Mouse (Mus musculus): ENCODE results near the gene Lrriq1. TPM values are rescaled to one million over a fixed set of nuclear protein-coding genes. Genes with fewer than 3 reads are reported as not detected.

Gene Lrriq1
- polyA plus RNA-seq, 1 experiment from 2014 or later: 0.14 TPM

GRCm38 (mm10) chr10:103145769-103146379 lies 90.2 kb downstream of the Lrriq1 start:
- Histone ChIP-seq H3K36me3 (ENCODE audit: control insufficient read depth, insufficient read depth) (no peaks in the 10 kb centered on the region), H3K27ac (ENCODE audit: low read depth, low read length) (no peak overlapping the region), H3K4me3 (ENCODE audit: low read depth, low read length) (no peak overlapping the region), H3K4me2 (replicated peaks; ENCODE audit: low read depth) (peak overlapping the region; percentile 35; the same call in 1 of the 2 replicates), H3K27me3 (replicated peaks; ENCODE audit: control insufficient read depth, insufficient read depth, low read length) (no peaks in the 10 kb centered on the region), H3K4me1 (replicated peaks; ENCODE audit: control insufficient read depth, insufficient read depth, low read length) (0 out of 2 replicates have a peak, but pooled peaks cover 5% of the 10 kb centered on the region), H3K9ac (ENCODE audit: low read depth, low read length) (no peak overlapping the region), H3K9me3 (ENCODE audit: control insufficient read depth) (no peaks in the 10 kb centered on the region)
- TF ChIP-seq CTCF (IDR thresholded peaks at IDR 0.05; ENCODE audit: low read depth): no peak
- ATAC-seq: no peak
- WGBS: 33% methylated on average over 8 of the region's 8 CpGs

- Histone ChIP-seq H3K9ac (ENCODE audit: low read depth, low read length) (no peak overlapping the region), H3K36me3 (ENCODE audit: control insufficient read depth, insufficient read depth) (no peaks in the 10 kb centered on the region), H3K27me3 (replicated peaks; ENCODE audit: control insufficient read depth, insufficient read depth, low read length) (no peaks in the 10 kb centered on the region), H3K4me2 (replicated peaks; ENCODE audit: low read depth) (peak overlapping the region; percentile 35), H3K4me3 (ENCODE audit: low read depth, low read length) (no peak overlapping the region), H3K27ac (ENCODE audit: low read depth, low read length) (no peak overlapping the region), H3K4me1 (replicated peaks; ENCODE audit: control insufficient read depth, insufficient read depth, low read length) (0 out of 2 replicates have a peak, but pooled peaks cover 5% of the 10 kb centered on the region), H3K9me3 (ENCODE audit: control insufficient read depth) (no peaks in the 10 kb centered on the region)
- peak; percentile 87 for ATAC-seq
- TF ChIP-seq CTCF (IDR thresholded peaks at IDR 0.05; ENCODE audit: low read depth): no peak
- WGBS: 36% methylated on average over 11 of the region's 11 CpGs
Observed at GRCm38 (mm10) chr10:103144927-103145768, 91.0 kb downstream of the Lrriq1 start.

- 0 out of 2 replicates have a peak, but pooled peaks cover 5% of the 10 kb centered on the region for H3K4me1 ChIP-seq (replicated peaks; ENCODE audit: control insufficient read depth, insufficient read depth, low read length)
- 62% methylated on average over 4 of the region's 4 CpGs for WGBS
- no peaks in the 10 kb centered on the region for H3K27me3 ChIP-seq (replicated peaks; ENCODE audit: control insufficient read depth, insufficient read depth, low read length)
- no peak overlapping the region for H3K4me2 ChIP-seq (replicated peaks; ENCODE audit: low read depth)
- no peak overlapping the region for H3K4me3 ChIP-seq (ENCODE audit: low read depth, low read length)
- no peaks in the 10 kb centered on the region for H3K36me3 ChIP-seq (ENCODE audit: control insufficient read depth, insufficient read depth)
- no peak overlapping the region for H3K27ac ChIP-seq (ENCODE audit: low read depth, low read length)
- ATAC-seq: no peak
- H3K9ac ChIP-seq (ENCODE audit: low read depth, low read length): no peak overlapping the region
- H3K9me3 ChIP-seq (ENCODE audit: control insufficient read depth): no peaks in the 10 kb centered on the region
- no peak; the same call in 1 of the 2 replicates for TF ChIP-seq CTCF (IDR thresholded peaks at IDR 0.05; ENCODE audit: low read depth)
Observed at GRCm38 (mm10) chr10:103142526-103142925, 93.6 kb downstream of the Lrriq1 start.

GRCm38 (mm10) chr10:103141532-103141931 lies 94.6 kb downstream of the Lrriq1 start:
- Histone ChIP-seq H3K27ac (ENCODE audit: low read depth, low read length) (no peak overlapping the region), H3K4me1 (replicated peaks; ENCODE audit: control insufficient read depth, insufficient read depth, low read length) (0 out of 2 replicates have a peak, but pooled peaks cover 5% of the 10 kb centered on the region), H3K27me3 (replicated peaks; ENCODE audit: control insufficient read depth, insufficient read depth, low read length) (no peaks in the 10 kb centered on the region), H3K9ac (ENCODE audit: low read depth, low read length) (no peak overlapping the region), H3K4me3 (ENCODE audit: low read depth, low read length) (no peak overlapping the region), H3K4me2 (replicated peaks; ENCODE audit: low read depth) (no peak overlapping the region), H3K9me3 (ENCODE audit: control insufficient read depth) (no peaks in the 10 kb centered on the region), H3K36me3 (ENCODE audit: control insufficient read depth, insufficient read depth) (no peaks in the 10 kb centered on the region)
- peak; percentile 46; the same call in 1 of the 2 replicates for TF ChIP-seq CTCF (IDR thresholded peaks at IDR 0.05; ENCODE audit: low read depth)
- ATAC-seq: no peak
- WGBS: 38% methylated on average over 6 of the region's 6 CpGs

GRCm38 (mm10) chr10:103140609-103141008 lies 95.5 kb downstream of the Lrriq1 start:
- no peak for TF ChIP-seq CTCF (IDR thresholded peaks at IDR 0.05; ENCODE audit: low read depth)

GRCm38 (mm10) chr10:103114629-103115028 lies 121.5 kb downstream of the Lrriq1 start:
- Histone ChIP-seq H3K27me3 (replicated peaks; ENCODE audit: control insufficient read depth, insufficient read depth, low read length) (no peaks in the 10 kb centered on the region), H3K4me1 (replicated peaks; ENCODE audit: control insufficient read depth, insufficient read depth, low read length) (no peaks in the 10 kb centered on the region), H3K9me3 (ENCODE audit: control insufficient read depth) (no peaks in the 10 kb centered on the region), H3K27ac (ENCODE audit: low read depth, low read length) (no peak overlapping the region), H3K4me3 (ENCODE audit: low read depth, low read length) (no peak overlapping the region), H3K9ac (ENCODE audit: low read depth, low read length) (no peak overlapping the region), H3K36me3 (ENCODE audit: control insufficient read depth, insufficient read depth) (no peaks in the 10 kb centered on the region), H3K4me2 (replicated peaks; ENCODE audit: low read depth) (no peak overlapping the region)
- no peak for ATAC-seq
- WGBS: 57% methylated on average over 6 of the region's 6 CpGs
- no peak for TF ChIP-seq CTCF (IDR thresholded peaks at IDR 0.05; ENCODE audit: low read depth)

More at GRCm38 (mm10) chr10:103140609-103141008, 95.5 kb downstream of the Lrriq1 start:
- H3K4me3 ChIP-seq (ENCODE audit: low read depth, low read length): no peak overlapping the region
- no peaks in the 10 kb centered on the region for H3K36me3 ChIP-seq (ENCODE audit: control insufficient read depth, insufficient read depth)
- no peak overlapping the region for H3K4me2 ChIP-seq (replicated peaks; ENCODE audit: low read depth)
- 71% methylated on average over 8 of the region's 8 CpGs for WGBS
- H3K27me3 ChIP-seq (replicated peaks; ENCODE audit: control insufficient read depth, insufficient read depth, low read length): no peaks in the 10 kb centered on the region
- H3K9ac ChIP-seq (ENCODE audit: low read depth, low read length): no peak overlapping the region
- no peak for ATAC-seq
- 0 out of 2 replicates have a peak, but pooled peaks cover 3% of the 10 kb centered on the region for H3K4me1 ChIP-seq (replicated peaks; ENCODE audit: control insufficient read depth, insufficient read depth, low read length)
- no peaks in the 10 kb centered on the region for H3K9me3 ChIP-seq (ENCODE audit: control insufficient read depth)
- no peak overlapping the region for H3K27ac ChIP-seq (ENCODE audit: low read depth, low read length)

Data from intestine, postnatal 0 days (tissue).